Mouse (Mus musculus) lung, embryonic 15.5 days (tissue): ENCODE measurements around the gene Rgmb. TPM values are rescaled to one million over a fixed set of nuclear protein-coding genes. Genes with fewer than 3 reads are reported as not detected.
A peak's percentile ranks its signal among the peaks of the same experiment; 100 is the strongest.

Experiments used
- ATAC-seq: fragments of 200-750 bp; cut with Nextera tagmentation; 2 replicates; pipeline ENCODE4 v1.8.0; 2017; ENCODE audit warnings: moderate number of reproducible peaks, borderline replicate concordance; ENCODE audit not compliant: low FRiP score, low TSS enrichment; ENCODE audit errors: extremely low read depth
- H3K27ac ChIP-seq: fragments of 300-500 bp; sonication (generic); 2 replicates; pipeline ENCODE4 v1.5.1; 2015; ENCODE audit warnings: moderate library complexity, mild to moderate bottlenecking, inconsistent platforms
- H3K27me3 ChIP-seq: fragments of 300-500 bp; sonication (generic); 2 replicates; pipeline ENCODE4 v1.6.1; 2015; ENCODE audit warnings: inconsistent platforms
- H3K36me3 ChIP-seq: fragments of 300-500 bp; sonication (generic); 2 replicates; pipeline ENCODE4 v1.6.1; 2015; ENCODE audit warnings: inconsistent platforms
- H3K4me1 ChIP-seq: fragments of 300-500 bp; sonication (generic); 2 replicates; pipeline ENCODE4 v1.6.1; 2015; ENCODE audit warnings: inconsistent platforms
- H3K4me2 ChIP-seq: fragments of 300-500 bp; sonication (generic); 2 replicates; pipeline ENCODE4 v1.6.1; 2015; ENCODE audit warnings: inconsistent platforms, mild to moderate bottlenecking, moderate library complexity
- H3K4me3 ChIP-seq: fragments of 300-500 bp; sonication (generic); 2 replicates; pipeline ENCODE4 v1.5.1; 2015; ENCODE audit warnings: mild to moderate bottlenecking, inconsistent platforms
- H3K9ac ChIP-seq: fragments of 300-500 bp; sonication (generic); 2 replicates; pipeline ENCODE4 v1.6.1; 2015; ENCODE audit warnings: inconsistent platforms
- H3K9me3 ChIP-seq: fragments of 300-500 bp; sonication (generic); 2 replicates; pipeline ENCODE4 v1.6.1; 2016; ENCODE audit warnings: inconsistent platforms
- WGBS: fragments of 180-500 bp; shearing (Covaris S2); methylation state at CpG from one replicate; pipeline ENCODE4 v1.1.7; 2015; 5-methylcytosine and 5-hydroxymethylcytosine counted together
- polyA plus RNA-seq: library from polyadenylated mRNA; unstranded; fragments of >200 nt; fragmentation: Nextera tagmentation; extraction: Ambion mirVana; gene quantifications from 2 replicates; pipeline ENCODE4 v1.2.1, GENCODE M21; 2015

The Rgmb gene
- polyA plus RNA-seq, 1 experiment from 2014 or later = 14.6 TPM

- 87% methylated on average over 4 of the region's 4 CpGs for WGBS
- Histone ChIP-seq H3K27ac (no peak overlapping the region), H3K4me2 (no peak overlapping the region)
These were observed 9.1 kb downstream of the Rgmb start for GRCm38 (mm10) chr17:15821706-15822105.

GRCm38 (mm10) chr17:15820761-15821160, 10.1 kb downstream of the Rgmb start:
- peaks cover 53% of the 10 kb centered on the region for H3K4me1 ChIP-seq
- no peaks in the 10 kb centered on the region for H3K9me3 ChIP-seq
- no peaks in the 10 kb centered on the region for H3K27me3 ChIP-seq
- no peak overlapping the region for H3K9ac ChIP-seq
- no peak for ATAC-seq
- H3K4me3 ChIP-seq = no peak overlapping the region
- peak overlapping the region; percentile 31; the same call in 1 of the 2 replicates for H3K27ac ChIP-seq
- 77% methylated on average over 10 of the region's 10 CpGs for WGBS
- H3K4me2 ChIP-seq = no peak overlapping the region
- 0 out of 2 replicates have a peak, but pooled peaks cover 3% of the 10 kb centered on the region for H3K36me3 ChIP-seq

More at GRCm38 (mm10) chr17:15821706-15822105, 9.1 kb downstream of the Rgmb start:
- no peak for ATAC-seq
- Histone ChIP-seq H3K9ac (no peak overlapping the region), H3K9me3 (no peaks in the 10 kb centered on the region), H3K4me3 (no peak overlapping the region), H3K4me1 (peaks cover 53% of the 10 kb centered on the region), H3K27me3 (no peaks in the 10 kb centered on the region), H3K36me3 (0 out of 2 replicates have a peak, but pooled peaks cover 3% of the 10 kb centered on the region)

- Histone ChIP-seq H3K4me1 (peaks cover 53% of the 10 kb centered on the region), H3K4me3 (no peak overlapping the region), H3K36me3 (0 out of 2 replicates have a peak, but pooled peaks cover 3% of the 10 kb centered on the region), H3K4me2 (no peak overlapping the region), H3K9ac (no peak overlapping the region), H3K9me3 (no peaks in the 10 kb centered on the region), H3K27ac (peak overlapping the region; percentile 28), H3K27me3 (no peaks in the 10 kb centered on the region)
- 43% methylated on average over 6 of the region's 6 CpGs for WGBS
- no peak for ATAC-seq
These were observed 10.7 kb downstream of the Rgmb start for GRCm38 (mm10) chr17:15820146-15820545.

GRCm38 (mm10) chr17:15818372-15818771, 12.5 kb downstream of the Rgmb start:
- no peak overlapping the region for H3K9ac ChIP-seq
- H3K4me1 ChIP-seq = peaks cover 57% of the 10 kb centered on the region
- no peaks in the 10 kb centered on the region for H3K27me3 ChIP-seq
- no peak overlapping the region for H3K27ac ChIP-seq
- no peak overlapping the region for H3K4me3 ChIP-seq
- H3K36me3 ChIP-seq = 0 out of 2 replicates have a peak, but pooled peaks cover 3% of the 10 kb centered on the region
- H3K9me3 ChIP-seq = no peaks in the 10 kb centered on the region
- H3K4me2 ChIP-seq = no peak overlapping the region
- peak; percentile 86 for ATAC-seq
- 59% methylated on average over 8 of the region's 8 CpGs for WGBS

GRCm38 (mm10) chr17:15817634-15818033, 13.2 kb downstream of the Rgmb start:
- H3K27me3 ChIP-seq = no peaks in the 10 kb centered on the region
- 89% methylated on average over 2 of the region's 2 CpGs for WGBS
- no peaks in the 10 kb centered on the region for H3K9me3 ChIP-seq
- peaks cover 57% of the 10 kb centered on the region for H3K4me1 ChIP-seq
- H3K9ac ChIP-seq = no peak overlapping the region
- ATAC-seq = no peak
- no peak overlapping the region for H3K27ac ChIP-seq
- no peak overlapping the region for H3K4me2 ChIP-seq
- H3K4me3 ChIP-seq = no peak overlapping the region
- 0 out of 2 replicates have a peak, but pooled peaks cover 3% of the 10 kb centered on the region for H3K36me3 ChIP-seq

GRCm38 (mm10) chr17:15817096-15817450, 13.8 kb downstream of the Rgmb start:
- ATAC-seq = no peak
- H3K9ac ChIP-seq = no peak overlapping the region
- H3K4me2 ChIP-seq = no peak overlapping the region
- H3K36me3 ChIP-seq = 0 out of 2 replicates have a peak, but pooled peaks cover 3% of the 10 kb centered on the region
- no peak overlapping the region for H3K4me3 ChIP-seq
- H3K27ac ChIP-seq = no peak overlapping the region
- peaks cover 63% of the 10 kb centered on the region for H3K4me1 ChIP-seq
- no peaks in the 10 kb centered on the region for H3K9me3 ChIP-seq
- WGBS = 81% methylated on average over 5 of the region's 5 CpGs
- no peaks in the 10 kb centered on the region for H3K27me3 ChIP-seq

GRCm38 (mm10) chr17:15816379-15817095, 14.3 kb downstream of the Rgmb start:
- Histone ChIP-seq H3K9me3 (no peaks in the 10 kb centered on the region), H3K36me3 (0 out of 2 replicates have a peak, but pooled peaks cover 3% of the 10 kb centered on the region), H3K4me3 (no peak overlapping the region), H3K4me1 (peaks cover 64% of the 10 kb centered on the region), H3K27ac (no peak overlapping the region), H3K9ac (no peak overlapping the region), H3K27me3 (no peaks in the 10 kb centered on the region), H3K4me2 (no peak overlapping the region)
- 83% methylated on average over 9 of the region's 11 CpGs for WGBS
- ATAC-seq = no peak

- H3K4me1 ChIP-seq = peaks cover 62% of the 10 kb centered on the region
These were observed 15.4 kb downstream of the Rgmb start for GRCm38 (mm10) chr17:15815312-15816018.

GRCm38 (mm10) chr17:15813658-15814212, 17.1 kb downstream of the Rgmb start:
- Histone ChIP-seq H3K4me3 (no peak overlapping the region), H3K27me3 (no peaks in the 10 kb centered on the region), H3K36me3 (no peaks in the 10 kb centered on the region), H3K4me2 (no peak overlapping the region), H3K4me1 (peaks cover 65% of the 10 kb centered on the region), H3K27ac (peak overlapping the region; percentile 64), H3K9me3 (no peaks in the 10 kb centered on the region), H3K9ac (no peak overlapping the region)
- 0 out of 2 replicates have a peak, but pooled peaks have one; percentile 35 for ATAC-seq
- WGBS = 25% methylated on average over 3 of the region's 3 CpGs

More at GRCm38 (mm10) chr17:15815312-15816018, 15.4 kb downstream of the Rgmb start:
- Histone ChIP-seq H3K27ac (no peak overlapping the region), H3K27me3 (no peaks in the 10 kb centered on the region), H3K9me3 (no peaks in the 10 kb centered on the region), H3K4me2 (no peak overlapping the region), H3K4me3 (no peak overlapping the region), H3K9ac (no peak overlapping the region), H3K36me3 (0 out of 2 replicates have a peak, but pooled peaks cover under 1% of the 10 kb centered on the region)
- WGBS = 78% methylated on average over 10 of the region's 10 CpGs
- no peak for ATAC-seq

- H3K9me3 ChIP-seq = no peaks in the 10 kb centered on the region
- ATAC-seq = no peak
- H3K4me1 ChIP-seq = peaks cover 63% of the 10 kb centered on the region
- no peak overlapping the region for H3K27ac ChIP-seq
- H3K36me3 ChIP-seq = peaks cover 4% of the 10 kb centered on the region; the same call in 1 of the 2 replicates
- no peak overlapping the region for H3K4me3 ChIP-seq
- H3K9ac ChIP-seq = peak overlapping the region; percentile 3; the same call in 1 of the 2 replicates
- WGBS = 73% methylated on average over 13 of the region's 13 CpGs
- H3K27me3 ChIP-seq = no peaks in the 10 kb centered on the region
- H3K4me2 ChIP-seq = no peak overlapping the region
These were observed 18.6 kb downstream of the Rgmb start for GRCm38 (mm10) chr17:15812136-15812778.

- Histone ChIP-seq H3K9me3 (no peaks in the 10 kb centered on the region), H3K36me3 (peaks cover 13% of the 10 kb centered on the region; the same call in 1 of the 2 replicates), H3K4me3 (no peak overlapping the region), H3K4me2 (no peak overlapping the region), H3K27ac (peak overlapping the region; percentile 73; the same call in 1 of the 2 replicates), H3K27me3 (no peaks in the 10 kb centered on the region), H3K4me1 (peaks cover 62% of the 10 kb centered on the region), H3K9ac (no peak overlapping the region)
- no peak for ATAC-seq
- WGBS = 56% methylated on average over 2 of the region's 2 CpGs
These were observed 20.9 kb downstream of the Rgmb start for GRCm38 (mm10) chr17:15809949-15810348.
